Mouse (Mus musculus) MEL (cell line): ENCODE data around the gene Zbtb20. TPM values are rescaled to one million over a fixed set of nuclear protein-coding genes. Genes with fewer than 3 reads are reported as not detected.

Source experiments
- DNase-seq: peaks from one replicate; pipeline ENCODE4 v3.0.0; 2011; ENCODE audit warnings: low read depth, low spot score
- H3K27ac ChIP-seq: 2 replicates; pipeline ENCODE4 v1.5.1; 2012; ENCODE audit warnings: low read depth, mild to moderate bottlenecking, control low read depth, low read length, moderate library complexity; ENCODE audit not compliant: control insufficient read depth
- H3K27me3 ChIP-seq, 2 experiments: fragments of 150-350 bp in 1 of 2; sonication (generic) in 1 of 2; 2 replicates each; pipeline ENCODE4 v1.6.1; 2012; ENCODE audit warnings: low read length in 2 of 2, mild to moderate bottlenecking in 2 of 2, improper control_type of control experiment in 1 of 2, moderate library complexity in 1 of 2; ENCODE audit not compliant: insufficient read depth in 2 of 2, control insufficient read depth in 1 of 2
- H3K36me3 ChIP-seq, 2 experiments: 2 replicates each; pipeline ENCODE4 v1.6.1; 2012 to 2014; ENCODE audit warnings: low read length in 2 of 2, improper control_type of control experiment in 1 of 2, inconsistent platforms in 1 of 2, mild to moderate bottlenecking in 1 of 2; ENCODE audit not compliant: insufficient read depth in 2 of 2, control insufficient read depth in 1 of 2
- H3K4me1 ChIP-seq, 2 experiments: fragments of 150-350 bp in 1 of 2; sonication (generic) in 1 of 2; 2 replicates each; pipeline ENCODE4 v1.6.1; 2012; ENCODE audit warnings: low read length in 2 of 2, improper control_type of control experiment in 1 of 2, mild to moderate bottlenecking in 1 of 2; ENCODE audit not compliant: insufficient read depth in 2 of 2, control insufficient read depth in 1 of 2
- H3K4me3 ChIP-seq, 2 experiments: fragments of 150-350 bp in 1 of 2; sonication (generic) in 1 of 2; 2 replicates each; pipeline ENCODE4 v1.5.1; 2012; ENCODE audit warnings: low read depth in 2 of 2, low read length in 2 of 2, mild to moderate bottlenecking in 2 of 2, moderate library complexity in 2 of 2, control low read depth in 1 of 2, improper control_type of control experiment in 1 of 2; ENCODE audit not compliant: control insufficient read depth in 1 of 2, insufficient read depth in 1 of 2
- H3K79me2 ChIP-seq: 2 replicates; pipeline ENCODE4 v1.6.1; 2012; ENCODE audit warnings: mild to moderate bottlenecking, low read length, moderate library complexity; ENCODE audit not compliant: control insufficient read depth, poor library complexity, insufficient read depth
- H3K9ac ChIP-seq: 2 replicates; pipeline ENCODE4 v1.6.1; 2012; ENCODE audit warnings: low read depth, mild to moderate bottlenecking, control low read depth, low read length, moderate library complexity; ENCODE audit not compliant: control insufficient read depth, poor library complexity, severe bottlenecking
- H3K9me3 ChIP-seq: fragments of 150-350 bp; sonication (generic); replicated peaks from 2 replicates; pipeline ENCODE4 v1.6.1; 2012; ENCODE audit warnings: mild to moderate bottlenecking, low read length, improper control_type of control experiment, moderate library complexity; ENCODE audit not compliant: insufficient read depth
- E2F4 ChIP-seq: IDR thresholded peaks from 2 replicates; pipeline ENCODE4 v1.6.1; 2011; ENCODE audit warnings: low read depth, low read length, improper control_type of control experiment, borderline replicate concordance
- ELF1 ChIP-seq: IDR thresholded peaks from 2 replicates; pipeline ENCODE4 v1.6.1; 2014; ENCODE audit warnings: low read depth, mild to moderate bottlenecking, inconsistent platforms, low read length, improper control_type of control experiment, moderate library complexity
- EP300 ChIP-seq, 2 experiments: IDR thresholded peaks; 2 replicates each; pipeline ENCODE4 v1.6.1; 2011; ENCODE audit warnings: improper control_type of control experiment in 2 of 2, low read length in 2 of 2, low read depth in 1 of 2, mild to moderate bottlenecking in 1 of 2
- ETS1 ChIP-seq: IDR thresholded peaks from 2 replicates; pipeline ENCODE4 v1.6.1; 2012; ENCODE audit warnings: low read depth, mild to moderate bottlenecking, inconsistent platforms, low read length, improper control_type of control experiment, moderate library complexity
- GABPA ChIP-seq: IDR thresholded peaks from 2 replicates; pipeline ENCODE4 v1.6.1; 2012; ENCODE audit warnings: low read depth, mild to moderate bottlenecking, inconsistent platforms, low read length, improper control_type of control experiment, moderate library complexity
- HCFC1 ChIP-seq: IDR thresholded peaks from 2 replicates; pipeline ENCODE4 v1.6.1; 2012; ENCODE audit warnings: low read depth, mild to moderate bottlenecking, inconsistent platforms, low read length, improper control_type of control experiment, moderate library complexity
- JUND ChIP-seq: IDR thresholded peaks from 2 replicates; pipeline ENCODE4 v1.6.1; 2011; ENCODE audit warnings: low read depth, mild to moderate bottlenecking, improper control_type of control experiment, low read length
- MAFK ChIP-seq: IDR thresholded peaks from 2 replicates; pipeline ENCODE4 v1.6.1; 2011; ENCODE audit warnings: low read depth, mild to moderate bottlenecking, low read length, improper control_type of control experiment, borderline replicate concordance
- MAZ ChIP-seq: IDR thresholded peaks from 2 replicates; pipeline ENCODE4 v1.6.1; 2012; ENCODE audit warnings: low read depth, mild to moderate bottlenecking, inconsistent platforms, low read length, improper control_type of control experiment
- MEF2A ChIP-seq: IDR thresholded peaks from 2 replicates; pipeline ENCODE4 v1.6.1; 2014; ENCODE audit warnings: low read depth, mild to moderate bottlenecking, inconsistent platforms, low read length, improper control_type of control experiment; ENCODE audit not compliant: poor library complexity, insufficient replicate concordance, severe bottlenecking; ENCODE audit errors: extremely low read depth
- MXI1 ChIP-seq: IDR thresholded peaks from 2 replicates; pipeline ENCODE4 v1.6.1; 2011; ENCODE audit warnings: mild to moderate bottlenecking, low read depth, low read length, improper control_type of control experiment
- MYB ChIP-seq: IDR thresholded peaks from 2 replicates; pipeline ENCODE4 v1.6.1; 2011; ENCODE audit warnings: mild to moderate bottlenecking, low read depth, low read length, improper control_type of control experiment
- MYC ChIP-seq: IDR thresholded peaks from 2 replicates; pipeline ENCODE4 v1.6.1; 2011; ENCODE audit warnings: low read depth, mild to moderate bottlenecking, low read length, improper control_type of control experiment, moderate library complexity
- NELFE ChIP-seq: IDR thresholded peaks from 2 replicates; pipeline ENCODE4 v1.6.1; 2011; ENCODE audit warnings: low read depth, low read length, improper control_type of control experiment
- NRF1 ChIP-seq: IDR thresholded peaks from 2 replicates; pipeline ENCODE4 v1.6.1; 2014; ENCODE audit warnings: low read depth, mild to moderate bottlenecking, inconsistent platforms, low read length, improper control_type of control experiment, moderate library complexity; ENCODE audit not compliant: poor library complexity, insufficient read depth, severe bottlenecking
- POLR2A ChIP-seq, 2 experiments: IDR thresholded peaks; 2 replicates each; pipeline ENCODE4 v1.6.1; 2011 to 2012; ENCODE audit warnings: low read length in 2 of 2, mild to moderate bottlenecking in 2 of 2, control low read depth in 1 of 2, improper control_type of control experiment in 1 of 2, low read depth in 1 of 2, moderate library complexity in 1 of 2; ENCODE audit not compliant: control insufficient read depth in 1 of 2, insufficient read depth in 1 of 2, poor library complexity in 1 of 2
- POLR2AphosphoS2 ChIP-seq: IDR thresholded peaks from 2 replicates; pipeline ENCODE4 v1.6.1; 2011; ENCODE audit warnings: low read length, improper control_type of control experiment
- POLR2AphosphoS5 ChIP-seq: IDR thresholded peaks from 2 replicates; pipeline ENCODE4 v1.6.1; 2012; ENCODE audit warnings: low read depth, borderline replicate concordance, mild to moderate bottlenecking, inconsistent platforms, low read length, moderate library complexity, mixed read lengths
- RCOR1 ChIP-seq: IDR thresholded peaks from 2 replicates; pipeline ENCODE4 v1.6.1; 2012; ENCODE audit warnings: low read depth, mild to moderate bottlenecking, inconsistent platforms, low read length, improper control_type of control experiment
- SIN3A ChIP-seq: IDR thresholded peaks from 2 replicates; pipeline ENCODE4 v1.6.1; 2012; ENCODE audit warnings: low read length, improper control_type of control experiment, inconsistent platforms
- SMC3 ChIP-seq: IDR thresholded peaks from 2 replicates; pipeline ENCODE4 v1.6.1; 2011; ENCODE audit warnings: low read depth, low read length, improper control_type of control experiment
- TAL1 ChIP-seq: IDR thresholded peaks from 2 replicates; pipeline ENCODE4 v1.6.1; 2012; ENCODE audit warnings: mild to moderate bottlenecking, inconsistent platforms, low read length, moderate library complexity, mixed read lengths
- TBP ChIP-seq: IDR thresholded peaks from 2 replicates; pipeline ENCODE4 v1.8.0; 2011; ENCODE audit warnings: low read depth, low read length, improper control_type of control experiment
- UBTF ChIP-seq: IDR thresholded peaks from 2 replicates; pipeline ENCODE4 v1.6.1; 2012; ENCODE audit warnings: low read depth, mild to moderate bottlenecking, inconsistent platforms, low read length, improper control_type of control experiment, moderate library complexity, borderline replicate concordance; ENCODE audit not compliant: insufficient read depth
- USF1 ChIP-seq: IDR thresholded peaks from 2 replicates; pipeline ENCODE4 v1.6.1; 2014; ENCODE audit warnings: low read depth, mild to moderate bottlenecking, inconsistent platforms, low read length, improper control_type of control experiment, moderate library complexity
- ZKSCAN1 ChIP-seq: IDR thresholded peaks from 2 replicates; pipeline ENCODE4 v1.6.1; 2012; ENCODE audit warnings: low read depth, mild to moderate bottlenecking, inconsistent platforms, low read length, improper control_type of control experiment, moderate library complexity
- ZMIZ1 ChIP-seq: IDR thresholded peaks from 2 replicates; pipeline ENCODE4 v1.6.1; 2012; ENCODE audit warnings: low read depth, mild to moderate bottlenecking, inconsistent platforms, low read length, improper control_type of control experiment, moderate library complexity
- polyA plus RNA-seq, 2 experiments: library from polyadenylated mRNA; stranded (reverse) in 1 of 2; unstranded in 1 of 2; fragments of >175 nt in 1 of 2; fragments of >200 nt in 1 of 2; gene quantifications; 2 replicates each; pipeline versions ENCODE4 v1.2.1 to v1.2.4; 2012; ENCODE audit warnings: low replicate concordance in 2 of 2, low read depth in 1 of 2; ENCODE audit not compliant: insufficient read length in 2 of 2, insufficient read depth in 1 of 2, missing spikeins in 1 of 2
- total RNA-seq: library from RNA; depleted of rRNA; stranded (reverse); fragments of 300-350 nt; gene quantifications from 2 replicates; pipeline ENCODE4 v1.2.3, GENCODE M21; 2012

Zbtb20 gene
- total and polyA plus RNA-seq, 3 experiments: 0.17 to 0.27 TPM; not detected in 1

DNA sequence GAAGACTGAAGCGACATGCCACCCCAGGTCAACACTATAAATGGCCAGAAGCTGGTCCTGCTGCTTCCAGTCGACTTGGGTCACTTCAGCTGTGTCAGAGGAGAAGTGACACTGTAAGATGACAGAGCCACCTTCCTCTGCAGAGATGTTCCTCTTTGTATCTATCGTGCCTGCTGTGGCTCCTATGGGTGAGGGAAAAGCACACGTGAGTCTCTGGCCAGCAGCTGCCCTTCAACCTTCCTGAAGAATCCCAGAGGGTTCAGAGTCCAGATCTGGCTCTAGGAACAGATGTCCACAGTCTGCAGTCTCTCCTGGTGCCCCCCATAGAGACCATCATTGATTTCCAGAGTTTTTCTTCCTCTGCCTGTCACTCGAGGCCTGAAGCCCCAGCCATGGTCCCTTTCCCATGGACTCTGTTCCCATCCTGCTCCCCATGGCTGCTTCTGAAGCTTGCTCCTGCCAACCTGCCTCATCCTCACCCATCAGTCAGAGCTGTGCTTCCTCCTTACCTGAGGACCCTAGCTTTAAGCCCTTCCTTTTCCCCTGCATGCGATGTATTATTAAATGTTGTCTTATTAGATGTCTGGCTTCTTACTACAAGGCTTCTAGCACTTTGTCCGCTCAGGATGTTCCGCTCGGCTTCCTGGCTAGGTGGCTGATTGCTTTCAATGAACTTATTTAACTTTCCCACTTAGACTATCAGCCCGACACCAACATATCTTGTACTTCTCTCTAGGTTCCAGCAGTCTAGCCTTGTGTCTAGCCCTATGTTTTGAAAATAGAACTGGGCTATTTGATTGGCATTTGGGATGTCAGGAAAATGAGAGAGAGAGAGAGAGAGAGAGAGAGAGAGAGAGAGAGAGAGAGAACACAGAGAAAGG is 786.7 kb downstream of the Zbtb20 start:
- TF ChIP-seq RCOR1 (no peak), MYC (no peak), TAL1 (no peak), TBP (no peak), POLR2A (IDR thresholded peaks at IDR 0.05; ENCODE audit: control insufficient read depth in 1 of 2, insufficient read depth in 1 of 2, low read depth in 1 of 2, low read length in 2 of 2, poor library complexity in 1 of 2) (no peak), MXI1 (no peak), GABPA (no peak), MYB (no peak), NRF1 (no peak), SMC3 (no peak), ZMIZ1 (no peak), ETS1 (no peak), POLR2AphosphoS5 (no peak), POLR2AphosphoS2 (no peak), JUND (no peak), UBTF (no peak), NELFE (no peak)
- Histone ChIP-seq H3K9ac (no peak overlapping the region), H3K4me3 (no peak overlapping the region), H3K27ac (no peak overlapping the region; the same call in 1 of the 2 replicates), H3K9me3 (no peaks in the 10 kb centered on the region), H3K4me1 (peaks cover 8 to 18% of the 10 kb centered on the region in 2 experiments), H3K27me3 (no peaks in the 10 kb centered on the region), H3K79me2 (no peaks in the 10 kb centered on the region), H3K36me3 (peaks cover 0 to 18% of the 10 kb centered on the region in 2 experiments; a peak in 2 of 4 replicates)
- no peak for DNase-seq

DNA sequence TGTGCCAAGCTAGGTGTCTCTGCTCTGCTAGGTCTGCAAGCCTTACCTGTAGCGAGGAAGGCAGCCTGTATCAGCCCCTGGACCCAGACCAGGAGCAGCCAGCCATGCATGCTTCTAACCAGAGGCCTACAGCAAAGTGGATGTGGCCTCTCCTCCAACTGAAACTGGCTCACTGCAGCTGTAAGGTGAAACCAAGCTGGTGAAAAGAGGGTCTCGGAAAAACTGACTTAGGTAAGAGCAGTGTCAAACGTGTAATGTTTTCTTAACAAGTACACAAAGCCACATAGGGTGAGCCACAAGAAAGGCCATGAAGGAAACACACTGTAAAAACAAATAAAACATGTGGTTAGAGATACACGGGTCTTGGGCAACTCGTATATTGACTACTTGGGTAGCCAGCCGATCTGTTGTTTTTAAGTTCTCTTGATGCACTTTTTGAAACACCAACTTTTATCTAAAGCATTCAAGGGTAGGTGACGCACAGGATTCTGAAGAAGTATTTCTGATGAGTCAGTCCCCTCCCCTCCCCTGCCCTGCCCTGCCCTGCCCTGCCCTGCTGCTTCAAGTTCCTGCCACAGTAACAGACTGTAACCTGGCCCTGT is 788.4 kb downstream of the Zbtb20 start, which contains the start of gene Tigit:
Gene Tigit (minus strand): TSS at position 169 of the 602 bp plus-strand sequence.
- Histone ChIP-seq H3K4me3 (peak within 1 kb of the TSS; percentile 28 to 43), H3K9ac (peak within 1 kb of the TSS; percentile 54), H3K36me3 (peaks cover 0 to 18% of the 10 kb centered on the region in 2 experiments; a peak in 2 of 4 replicates), H3K4me1 (peaks cover 8 to 18% of the 10 kb centered on the region in 2 experiments), H3K79me2 (no peaks in the 10 kb centered on the region), H3K27me3 (no peaks in the 10 kb centered on the region), H3K27ac (peak within 1 kb of the TSS; percentile 88), H3K9me3 (no peaks in the 10 kb centered on the region)
- peak; percentile 91 for DNase-seq
- TF ChIP-seq MAFK: peak; percentile 70
- TF ChIP-seq ELF1: no peak
- peak in 1 of 2 experiments; percentile 22; a peak in 1 of 4 replicates for TF ChIP-seq POLR2A (IDR thresholded peaks at IDR 0.05; ENCODE audit: control insufficient read depth in 1 of 2, insufficient read depth in 1 of 2, low read depth in 1 of 2, low read length in 2 of 2, poor library complexity in 1 of 2)
- no peak for TF ChIP-seq NRF1
- no peak for TF ChIP-seq POLR2AphosphoS2
- peak; percentile 53 to 71 for TF ChIP-seq EP300 (IDR thresholded peaks at IDR 0.05; ENCODE audit: low read depth in 1 of 2, low read length in 2 of 2)
- TF ChIP-seq HCFC1: peak; percentile 38; the same call in 1 of the 2 replicates
- no peak for TF ChIP-seq MYB
- TF ChIP-seq JUND: 0 out of 2 replicates have a peak, but pooled peaks have one; percentile 56
- peak; percentile 37; the same call in 1 of the 2 replicates for TF ChIP-seq NELFE
- no peak for TF ChIP-seq USF1
- TF ChIP-seq MAZ: peak; percentile 81; the same call in 1 of the 2 replicates
- no peak for TF ChIP-seq E2F4
- TF ChIP-seq ZKSCAN1: no peak
- 0 out of 2 replicates have a peak, but pooled peaks have one; percentile 46 for TF ChIP-seq SIN3A
- TF ChIP-seq POLR2AphosphoS5: no peak
- TF ChIP-seq MEF2A: no peak
